Mouse (Mus musculus): Measurements from ENCODE around the gene Sox5. TPM values are rescaled to one million over a fixed set of nuclear protein-coding genes. Genes with fewer than 3 reads are reported as not detected.

Sox5 gene
- polyA plus RNA-seq, 1 experiment from 2014 or later = 22.9 TPM

- H3K9ac ChIP-seq (ENCODE audit: low read length) = no peak overlapping the region
- peak; percentile 92 for ATAC-seq (ENCODE audit: low read depth)
- H3K4me3 ChIP-seq (ENCODE audit: low read length) = no peak overlapping the region
- H3K36me3 ChIP-seq (ENCODE audit: control insufficient read depth, insufficient read depth, low read length) = no peaks in the 10 kb centered on the region
- 32% methylated on average over 8 of the region's 8 CpGs for WGBS
- H3K27ac ChIP-seq (ENCODE audit: low read length) = no peak overlapping the region
- H3K27me3 ChIP-seq (ENCODE audit: control insufficient read depth, insufficient read depth, low read depth, low read length) = no peaks in the 10 kb centered on the region
- no peak overlapping the region for H3K4me2 ChIP-seq (ENCODE audit: low read depth, low read length)
- peaks cover 8% of the 10 kb centered on the region; the same call in 1 of the 2 replicates for H3K4me1 ChIP-seq (replicated peaks; ENCODE audit: control insufficient read depth, insufficient read depth, low read length)
- H3K9me3 ChIP-seq (ENCODE audit: control insufficient read depth, low read length) = no peaks in the 10 kb centered on the region
These were observed 185.1 kb downstream of the Sox5 start for GRCm38 (mm10) chr6:144596536-144597210.

GRCm38 (mm10) chr6:144584854-144585253, 196.9 kb downstream of the Sox5 start:
- no peak; the same call in 1 of the 2 replicates for ATAC-seq (ENCODE audit: low read depth)
- no peak overlapping the region for H3K9ac ChIP-seq (ENCODE audit: low read length)

GRCm38 (mm10) chr6:144584074-144584840, 197.5 kb downstream of the Sox5 start:
- Histone ChIP-seq H3K27me3 (ENCODE audit: control insufficient read depth, insufficient read depth, low read depth, low read length) (no peaks in the 10 kb centered on the region), H3K4me1 (replicated peaks; ENCODE audit: control insufficient read depth, insufficient read depth, low read length) (peaks cover 1% of the 10 kb centered on the region; the same call in 1 of the 2 replicates), H3K4me2 (ENCODE audit: low read depth, low read length) (no peak overlapping the region), H3K27ac (ENCODE audit: low read length) (no peak overlapping the region), H3K4me3 (ENCODE audit: low read length) (no peak overlapping the region), H3K36me3 (ENCODE audit: control insufficient read depth, insufficient read depth, low read length) (no peaks in the 10 kb centered on the region), H3K9me3 (ENCODE audit: control insufficient read depth, low read length) (no peaks in the 10 kb centered on the region), H3K9ac (ENCODE audit: low read length) (no peak overlapping the region)
- ATAC-seq (ENCODE audit: low read depth) = no peak
- 52% methylated on average over 11 of the region's 11 CpGs for WGBS

More at GRCm38 (mm10) chr6:144584854-144585253, 196.9 kb downstream of the Sox5 start:
- Histone ChIP-seq H3K9me3 (ENCODE audit: control insufficient read depth, low read length) (no peaks in the 10 kb centered on the region), H3K27me3 (ENCODE audit: control insufficient read depth, insufficient read depth, low read depth, low read length) (no peaks in the 10 kb centered on the region), H3K27ac (ENCODE audit: low read length) (no peak overlapping the region), H3K36me3 (ENCODE audit: control insufficient read depth, insufficient read depth, low read length) (no peaks in the 10 kb centered on the region), H3K4me1 (replicated peaks; ENCODE audit: control insufficient read depth, insufficient read depth, low read length) (no peaks in the 10 kb centered on the region), H3K4me2 (ENCODE audit: low read depth, low read length) (no peak overlapping the region), H3K4me3 (ENCODE audit: low read length) (no peak overlapping the region)
- 25% methylated on average over 5 of the region's 5 CpGs for WGBS

DNA sequence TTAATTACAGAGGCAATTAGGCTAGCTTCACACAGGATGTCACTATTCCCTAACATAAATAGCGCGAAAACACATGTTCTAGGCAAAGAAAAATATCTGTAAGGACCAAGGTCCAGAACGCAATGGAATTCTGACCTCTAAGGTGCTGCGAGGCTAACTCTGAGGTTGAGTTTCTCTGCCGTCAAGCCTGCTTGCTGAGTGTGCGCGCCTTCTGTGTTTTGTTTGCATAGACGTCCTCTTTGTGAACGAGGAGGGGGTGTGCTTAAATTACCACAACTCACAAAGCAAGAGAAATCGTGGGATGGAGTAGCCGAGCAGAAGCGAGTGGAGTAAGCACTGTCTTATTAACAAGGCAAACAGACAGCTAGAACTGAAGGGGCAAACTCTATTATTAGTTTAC, 202.5 kb downstream of the Sox5 start:
- H3K4me2 ChIP-seq (ENCODE audit: low read depth, low read length) = no peak overlapping the region
- H3K27ac ChIP-seq (ENCODE audit: low read length) = no peak overlapping the region
- no peaks in the 10 kb centered on the region for H3K9me3 ChIP-seq (ENCODE audit: control insufficient read depth, low read length)
- no peaks in the 10 kb centered on the region for H3K27me3 ChIP-seq (ENCODE audit: control insufficient read depth, insufficient read depth, low read depth, low read length)
- H3K36me3 ChIP-seq (ENCODE audit: control insufficient read depth, insufficient read depth, low read length) = no peaks in the 10 kb centered on the region
- no peak overlapping the region for H3K9ac ChIP-seq (ENCODE audit: low read length)
- 42% methylated on average over 12 of the region's 12 CpGs for WGBS
- no peak for ATAC-seq (ENCODE audit: low read depth)
- H3K4me3 ChIP-seq (ENCODE audit: low read length) = no peak overlapping the region
- H3K4me1 ChIP-seq (replicated peaks; ENCODE audit: control insufficient read depth, insufficient read depth, low read length) = peaks cover 10% of the 10 kb centered on the region; the same call in 1 of the 2 replicates

DNA sequence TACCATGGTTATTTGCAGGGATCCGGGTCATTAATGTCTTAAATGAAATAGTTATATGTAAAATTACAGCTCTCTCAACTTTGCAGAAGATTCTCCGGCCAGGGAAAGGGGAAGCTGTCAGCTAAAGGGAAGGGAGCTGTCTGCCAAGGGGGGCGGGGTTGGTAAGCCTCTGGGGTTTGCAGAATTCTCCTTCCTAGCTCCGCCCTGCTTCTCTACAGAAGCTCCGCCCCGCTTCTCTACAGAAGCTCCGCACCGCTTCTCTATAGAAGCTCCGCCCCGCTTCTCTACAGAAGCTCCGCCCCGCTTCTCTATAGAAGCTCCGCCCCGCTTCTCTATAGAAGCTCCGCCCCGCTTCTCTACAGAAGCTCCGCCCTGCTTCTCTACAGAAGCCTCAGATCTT, 210.9 kb downstream of the Sox5 start:
- no peak overlapping the region for H3K4me2 ChIP-seq (ENCODE audit: low read depth, low read length)
- H3K9me3 ChIP-seq (ENCODE audit: control insufficient read depth, low read length) = no peaks in the 10 kb centered on the region
- H3K9ac ChIP-seq (ENCODE audit: low read length) = no peak overlapping the region
- H3K36me3 ChIP-seq (ENCODE audit: control insufficient read depth, insufficient read depth, low read length) = no peaks in the 10 kb centered on the region
- no peak overlapping the region for H3K4me3 ChIP-seq (ENCODE audit: low read length)
- H3K27me3 ChIP-seq (ENCODE audit: control insufficient read depth, insufficient read depth, low read depth, low read length) = no peaks in the 10 kb centered on the region
- ATAC-seq (ENCODE audit: low read depth) = no peak
- H3K4me1 ChIP-seq (replicated peaks; ENCODE audit: control insufficient read depth, insufficient read depth, low read length) = 0 out of 2 replicates have a peak, but pooled peaks cover 6% of the 10 kb centered on the region
- WGBS = 74% methylated on average over 17 of the region's 17 CpGs
- no peak overlapping the region for H3K27ac ChIP-seq (ENCODE audit: low read length)

GRCm38 (mm10) chr6:144565827-144566226, 215.9 kb downstream of the Sox5 start:
- Histone ChIP-seq H3K4me2 (ENCODE audit: low read depth, low read length) (no peak overlapping the region), H3K36me3 (ENCODE audit: control insufficient read depth, insufficient read depth, low read length) (no peaks in the 10 kb centered on the region), H3K9me3 (ENCODE audit: control insufficient read depth, low read length) (peaks cover 7% of the 10 kb centered on the region), H3K4me3 (ENCODE audit: low read length) (no peak overlapping the region), H3K27ac (ENCODE audit: low read length) (no peak overlapping the region), H3K27me3 (ENCODE audit: control insufficient read depth, insufficient read depth, low read depth, low read length) (no peaks in the 10 kb centered on the region), H3K4me1 (replicated peaks; ENCODE audit: control insufficient read depth, insufficient read depth, low read length) (no peaks in the 10 kb centered on the region), H3K9ac (ENCODE audit: low read length) (no peak overlapping the region)
- WGBS = 88% methylated on average over 1 of the region's 1 CpGs
- no peak for ATAC-seq (ENCODE audit: low read depth)

DNA sequence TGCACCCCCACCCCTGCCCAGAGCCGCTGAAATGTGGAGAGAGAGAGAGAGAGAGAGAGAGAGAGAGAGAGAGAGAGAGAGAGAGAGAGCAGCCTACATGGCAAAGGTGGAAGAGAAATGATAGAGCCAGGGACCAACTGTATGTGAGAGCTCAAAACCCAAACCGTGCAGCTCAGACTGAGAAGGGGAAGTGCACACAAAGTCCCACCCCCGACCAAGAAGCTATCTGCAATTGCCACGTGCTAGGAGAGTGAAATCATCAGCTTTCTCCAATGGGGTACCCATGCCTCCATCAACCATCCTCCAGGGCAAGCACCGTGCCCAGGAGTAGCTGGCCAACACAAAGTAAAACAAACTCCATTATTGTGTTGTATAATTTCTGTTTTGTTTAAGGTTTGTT, 220.1 kb downstream of the Sox5 start:
- 65% methylated on average over 5 of the region's 5 CpGs for WGBS
- Histone ChIP-seq H3K9ac (ENCODE audit: low read length) (no peak overlapping the region), H3K4me2 (ENCODE audit: low read depth, low read length) (no peak overlapping the region), H3K4me3 (ENCODE audit: low read length) (no peak overlapping the region), H3K4me1 (replicated peaks; ENCODE audit: control insufficient read depth, insufficient read depth, low read length) (no peaks in the 10 kb centered on the region), H3K36me3 (ENCODE audit: control insufficient read depth, insufficient read depth, low read length) (no peaks in the 10 kb centered on the region), H3K27ac (ENCODE audit: low read length) (no peak overlapping the region), H3K9me3 (ENCODE audit: control insufficient read depth, low read length) (peaks cover 10% of the 10 kb centered on the region), H3K27me3 (ENCODE audit: control insufficient read depth, insufficient read depth, low read depth, low read length) (no peaks in the 10 kb centered on the region)
- ATAC-seq (ENCODE audit: low read depth) = no peak

- no peak for ATAC-seq (ENCODE audit: low read depth)
- H3K9me3 ChIP-seq (ENCODE audit: control insufficient read depth, low read length) = peaks cover 10% of the 10 kb centered on the region
- WGBS = 77% methylated on average over 3 of the region's 3 CpGs
These were observed 221.6 kb downstream of the Sox5 start for GRCm38 (mm10) chr6:144560211-144560610.

GRCm38 (mm10) chr6:144553476-144553875, 228.3 kb downstream of the Sox5 start:
- WGBS = 63% methylated on average over 6 of the region's 6 CpGs

More at GRCm38 (mm10) chr6:144560211-144560610, 221.6 kb downstream of the Sox5 start:
- Histone ChIP-seq H3K36me3 (ENCODE audit: control insufficient read depth, insufficient read depth, low read length) (no peaks in the 10 kb centered on the region), H3K4me2 (ENCODE audit: low read depth, low read length) (no peak overlapping the region), H3K9ac (ENCODE audit: low read length) (no peak overlapping the region), H3K27ac (ENCODE audit: low read length) (no peak overlapping the region), H3K4me3 (ENCODE audit: low read length) (no peak overlapping the region), H3K4me1 (replicated peaks; ENCODE audit: control insufficient read depth, insufficient read depth, low read length) (no peaks in the 10 kb centered on the region), H3K27me3 (ENCODE audit: control insufficient read depth, insufficient read depth, low read depth, low read length) (no peaks in the 10 kb centered on the region)

More at GRCm38 (mm10) chr6:144553476-144553875, 228.3 kb downstream of the Sox5 start:
- Histone ChIP-seq H3K27me3 (ENCODE audit: control insufficient read depth, insufficient read depth, low read depth, low read length) (no peaks in the 10 kb centered on the region), H3K9me3 (ENCODE audit: control insufficient read depth, low read length) (no peaks in the 10 kb centered on the region), H3K4me1 (replicated peaks; ENCODE audit: control insufficient read depth, insufficient read depth, low read length) (no peaks in the 10 kb centered on the region), H3K9ac (ENCODE audit: low read length) (no peak overlapping the region), H3K4me2 (ENCODE audit: low read depth, low read length) (no peak overlapping the region), H3K4me3 (ENCODE audit: low read length) (no peak overlapping the region), H3K27ac (ENCODE audit: low read length) (no peak overlapping the region), H3K36me3 (ENCODE audit: control insufficient read depth, insufficient read depth, low read length) (no peaks in the 10 kb centered on the region)
- ATAC-seq (ENCODE audit: low read depth) = no peak
